Mouse (Mus musculus) kidney, adult 11 months (tissue): ENCODE data around the gene Gm11639.
A peak's percentile ranks its signal among the peaks of the same experiment; 100 is the strongest.
"Not testable (repeated sequence)": the region's sequence is repeated elsewhere in the genome, so short reads cannot be mapped to it uniquely, and the experiment has no call there.

ENCODE experiments used
- DNase-seq: peaks from one replicate; pipeline ENCODE4 v3.0.0; 2022

Gm11639 gene

DNA sequence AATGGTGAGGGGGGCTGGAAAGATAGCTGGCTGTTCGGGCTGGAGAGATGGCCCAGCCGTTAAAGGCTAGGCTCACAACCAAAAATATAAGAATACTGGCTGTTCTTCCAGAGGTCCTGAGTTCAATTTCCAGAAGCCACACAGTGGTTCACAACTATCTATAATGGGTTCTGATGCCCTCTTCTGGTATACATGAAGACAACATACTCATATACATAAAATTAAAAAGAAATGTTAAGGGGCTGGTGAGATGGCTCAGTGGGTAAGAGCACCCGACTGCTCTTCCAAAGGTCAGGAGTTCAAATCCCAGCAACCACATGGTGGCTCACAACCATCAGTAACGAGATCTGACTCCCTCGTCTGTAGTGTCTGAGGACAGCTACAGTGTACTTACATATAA lies 436.3 kb downstream of the Gm11639 start:
- not testable (repeated sequence) for DNase-seq

DNA sequence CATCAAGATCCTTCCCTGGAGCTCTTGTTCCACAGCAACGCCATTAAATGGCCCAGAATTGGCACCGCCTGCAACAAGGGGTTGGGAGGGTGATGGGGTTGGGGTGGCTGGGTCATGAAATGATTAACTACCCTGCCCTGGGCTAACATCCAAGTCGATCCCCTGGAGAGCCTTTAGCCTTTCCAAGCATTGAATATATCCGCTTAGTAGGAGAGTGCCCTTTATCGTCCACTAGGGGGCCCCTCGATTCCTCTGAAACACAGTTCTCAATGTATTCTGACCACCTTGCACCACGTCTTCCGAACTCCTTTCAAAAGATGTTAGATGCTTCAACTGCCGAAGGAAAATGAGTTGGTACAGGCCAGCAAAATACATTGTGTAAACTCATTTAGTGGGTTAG lies 438.5 kb downstream of the Gm11639 start:
- peak; percentile 78 for DNase-seq

DNA sequence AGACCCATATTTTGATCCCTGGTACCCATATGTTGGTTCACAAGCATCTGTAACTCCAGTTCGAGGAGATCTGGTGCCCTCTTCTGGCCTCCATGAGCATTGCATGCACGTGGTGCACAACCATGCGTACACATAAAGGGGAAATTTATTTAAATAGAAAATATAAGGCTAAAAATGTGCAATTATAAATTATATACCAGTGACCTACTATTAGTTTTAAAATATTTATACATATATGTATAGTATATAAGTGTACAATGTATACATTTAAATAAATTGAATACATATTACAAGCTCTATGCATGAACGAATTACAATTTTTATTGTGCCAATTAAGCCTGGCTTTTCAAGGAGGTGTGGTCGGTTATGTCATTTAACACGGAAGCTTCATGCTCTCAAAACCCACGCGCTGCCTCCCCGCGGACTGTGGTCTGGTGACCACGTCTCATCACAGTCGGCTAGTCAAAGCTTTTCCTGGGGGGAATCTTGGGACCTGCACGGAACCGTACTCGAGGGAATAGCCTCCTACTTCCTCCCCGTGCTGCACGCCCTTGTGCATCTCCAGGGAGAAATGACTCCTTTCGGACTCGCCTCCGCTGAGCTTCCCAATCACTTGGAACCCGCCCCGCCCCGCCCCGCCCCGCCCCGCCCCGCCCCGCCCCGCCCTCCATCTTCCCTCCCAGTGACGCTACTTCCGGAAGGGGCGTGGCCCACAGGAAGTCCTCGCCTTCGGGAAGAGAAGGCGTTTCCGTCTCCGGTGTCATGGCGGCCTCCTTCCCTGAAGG lies 440.4 kb downstream of the Gm11639 start, which contains the start of gene Mettl2:
Gene Mettl2, plus strand, starts transcription at position 691 of the 785 bp plus-strand sequence.
- peak; percentile 73 for DNase-seq

DNA sequence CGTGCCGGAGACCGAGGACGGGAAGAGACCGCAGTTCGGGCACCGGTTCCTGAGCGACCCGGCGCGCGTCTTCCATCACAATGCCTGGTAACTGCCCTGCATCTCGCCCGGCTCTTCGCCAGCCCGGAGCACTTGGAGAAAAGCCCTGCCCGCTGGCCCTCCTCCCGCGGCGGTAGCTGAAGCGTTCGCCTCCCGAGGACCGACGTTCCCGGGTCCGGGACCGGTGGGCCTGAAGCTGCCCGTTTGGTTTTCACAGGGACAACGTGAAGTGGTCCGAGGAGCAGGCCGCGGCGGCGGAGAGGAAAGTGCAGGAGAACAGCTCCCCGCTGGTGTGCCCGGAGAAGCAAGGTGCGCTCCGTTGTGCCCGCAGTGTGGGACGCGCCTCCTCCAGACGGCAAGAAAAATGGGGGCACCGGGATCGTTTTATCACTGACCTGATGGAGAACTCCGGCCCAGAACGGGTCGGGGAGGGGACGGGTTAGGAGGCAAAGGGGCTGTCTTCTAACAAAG lies 441.1 kb downstream of the Gm11639 start:
- DNase-seq, result no peak

DNA sequence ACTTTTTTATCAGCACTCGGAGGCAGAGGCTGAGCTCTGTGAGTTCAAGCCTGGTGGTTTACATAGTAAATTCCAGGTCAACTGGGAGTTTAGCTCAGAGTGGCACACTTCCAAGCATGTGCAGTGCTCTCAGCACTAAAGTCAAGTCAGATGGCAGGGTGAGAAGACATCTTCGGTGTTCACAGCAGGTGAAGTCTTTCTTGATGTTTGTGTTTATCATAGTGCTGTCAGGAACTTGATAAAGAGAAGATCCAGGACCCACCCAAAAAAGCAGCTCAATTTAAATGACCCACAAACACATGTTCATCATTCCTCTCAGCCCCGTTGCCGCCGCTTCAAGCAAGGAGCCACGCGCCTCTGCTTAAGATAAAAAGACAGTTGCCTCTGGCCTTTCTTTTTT lies 450.2 kb downstream of the Gm11639 start:
- DNase-seq, result no peak

DNA sequence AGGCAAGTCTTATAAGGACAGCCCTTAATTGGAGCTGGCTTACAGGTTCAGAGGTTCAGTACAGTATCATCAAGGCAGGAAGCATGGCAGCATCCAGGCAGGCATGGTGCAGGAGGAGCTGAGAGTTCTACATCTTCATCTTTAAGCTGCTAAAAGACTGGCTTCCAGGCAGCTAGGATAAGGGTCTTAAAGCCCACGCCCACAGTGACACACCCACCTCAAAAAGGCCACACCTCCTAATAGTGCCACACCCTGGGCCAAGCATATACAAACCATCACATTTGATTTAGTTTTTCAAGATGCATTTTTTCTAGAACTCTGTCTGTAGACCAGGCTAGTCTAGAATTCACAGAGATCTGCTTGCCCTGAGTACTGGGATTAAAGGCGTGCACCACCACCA lies 451.7 kb downstream of the Gm11639 start:
- not testable (repeated sequence) for DNase-seq

DNA sequence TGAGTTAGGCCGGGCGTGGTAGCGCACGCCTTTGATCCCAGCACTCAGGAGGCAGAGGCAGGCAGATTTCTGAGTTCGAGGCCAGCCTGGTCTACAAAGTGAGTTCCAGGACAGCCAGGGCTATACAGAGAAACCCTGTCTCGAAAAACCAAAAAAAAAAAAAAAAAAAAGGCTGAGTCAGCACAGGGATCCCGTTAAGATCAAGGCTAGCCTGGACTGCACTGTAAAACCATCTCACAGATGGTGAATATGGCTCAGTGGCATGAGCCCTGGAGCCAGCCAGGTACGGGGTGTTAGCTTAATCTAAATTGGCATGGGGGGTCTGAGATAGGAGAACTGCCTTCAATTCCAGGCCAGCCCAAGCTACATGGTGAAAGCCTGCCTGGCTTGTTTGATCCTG lies 455.0 kb downstream of the Gm11639 start:
- DNase-seq, result not testable (repeated sequence)

DNA sequence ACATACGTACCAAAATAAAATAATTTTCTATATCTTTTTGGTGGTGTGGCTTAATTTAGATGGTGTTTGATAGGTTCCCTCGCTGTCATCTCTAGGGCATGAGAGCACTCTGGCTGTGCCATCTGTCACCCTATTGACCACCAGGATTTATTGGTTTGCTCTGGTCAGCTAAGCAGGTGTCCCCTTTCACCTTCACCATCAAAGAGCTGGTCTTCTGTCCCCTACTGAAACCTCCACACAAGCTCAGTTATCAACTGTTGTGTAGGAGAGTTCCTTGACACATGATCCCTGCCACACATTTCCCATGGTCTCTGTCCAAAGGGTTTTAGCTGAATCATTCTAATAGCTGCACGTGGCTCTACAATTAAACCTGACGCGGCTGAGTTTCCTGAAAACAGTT lies 455.6 kb downstream of the Gm11639 start:
- no peak for DNase-seq

DNA sequence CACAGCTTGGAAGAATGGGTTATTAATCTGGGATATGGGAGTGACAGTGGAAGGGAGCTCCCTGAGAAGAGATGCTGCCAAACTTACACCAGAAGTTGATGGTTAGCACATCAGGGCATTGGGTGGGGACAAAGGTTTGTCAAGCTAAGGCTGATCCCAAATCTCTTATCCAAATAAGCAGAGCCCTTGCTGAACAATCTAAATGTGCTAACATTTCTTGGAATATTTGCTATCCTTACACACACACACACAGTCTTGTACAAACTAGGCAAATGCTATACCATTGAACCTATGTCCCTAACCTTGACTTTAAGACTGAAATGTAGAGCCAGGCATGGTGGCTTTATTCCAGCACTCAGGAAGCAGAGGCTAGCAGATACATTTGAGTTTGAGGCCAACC lies 458.1 kb downstream of the Gm11639 start:
- DNase-seq, result no peak

DNA sequence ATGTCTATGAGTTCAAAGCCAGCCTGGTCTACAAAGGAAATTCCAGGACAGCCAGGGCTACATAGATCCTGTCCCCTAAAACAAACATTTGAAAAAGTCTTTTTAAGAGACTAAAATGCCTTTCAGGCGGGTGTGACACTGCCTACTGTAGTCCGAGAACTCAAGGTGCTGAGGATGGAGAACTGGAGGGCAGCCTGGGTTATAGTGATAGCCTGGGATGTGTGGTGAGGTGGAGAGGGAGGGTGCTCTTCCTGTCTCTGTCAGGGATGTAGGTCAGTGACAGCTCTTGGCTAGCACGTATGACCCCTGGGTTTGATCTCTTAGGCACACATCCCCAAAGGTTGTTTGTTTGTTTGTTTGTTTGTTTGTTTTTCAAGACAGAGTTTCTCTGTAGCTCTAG lies 458.6 kb downstream of the Gm11639 start:
- no peak for DNase-seq

DNA sequence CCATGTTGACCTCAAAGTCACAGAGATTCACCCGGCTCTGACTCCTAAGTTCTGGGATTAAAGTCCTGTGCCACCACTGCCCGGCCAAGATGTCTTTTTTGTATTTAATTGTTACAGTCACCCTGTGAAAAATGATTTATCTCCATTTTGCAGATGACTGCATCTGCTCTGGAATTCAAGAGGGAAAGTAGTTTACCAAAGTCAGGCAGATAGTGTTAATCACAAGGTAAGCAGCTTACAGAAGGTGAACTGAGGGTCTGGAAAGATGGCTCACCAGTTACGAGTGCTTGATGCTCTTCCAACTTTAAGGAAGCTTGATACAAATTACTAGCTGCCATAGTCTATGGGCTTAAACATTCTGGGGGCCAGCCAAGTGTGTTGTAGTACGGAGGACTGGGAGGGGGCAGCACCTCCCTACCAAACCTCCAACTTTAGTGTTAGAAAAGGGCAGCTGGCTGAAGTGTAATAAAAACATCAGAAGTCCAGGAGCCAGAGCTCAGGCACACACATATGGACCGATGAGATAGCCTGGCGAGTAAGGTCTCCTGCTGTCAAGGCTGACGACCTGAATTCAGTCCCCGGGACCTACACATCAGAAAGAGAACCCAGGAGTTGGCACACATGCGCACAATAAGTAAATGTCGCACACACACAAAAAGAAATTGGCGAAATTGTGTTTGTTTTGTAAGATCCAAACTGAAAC lies 459.2 kb downstream of the Gm11639 start:
- DNase-seq, result no peak

DNA sequence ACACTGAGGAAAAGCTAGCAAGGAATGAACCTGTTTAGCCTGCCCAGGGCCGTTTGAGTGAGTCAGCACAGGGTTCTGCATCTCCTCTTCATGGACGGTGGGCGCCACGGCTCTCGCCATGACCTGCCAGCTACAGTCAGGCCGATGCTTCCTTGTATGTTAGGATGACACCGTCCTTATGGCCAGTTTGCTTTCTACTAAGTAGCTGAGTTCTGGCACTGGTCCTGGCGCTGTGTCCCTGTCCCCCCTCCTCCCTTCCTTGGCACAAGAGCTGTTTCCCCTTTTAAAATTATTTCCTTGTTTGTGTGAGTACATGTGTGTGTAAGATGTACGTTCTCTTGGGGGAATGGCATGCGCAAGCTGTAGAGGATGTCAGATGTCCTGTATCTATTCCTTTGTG lies 459.7 kb downstream of the Gm11639 start:
- no peak for DNase-seq

DNA sequence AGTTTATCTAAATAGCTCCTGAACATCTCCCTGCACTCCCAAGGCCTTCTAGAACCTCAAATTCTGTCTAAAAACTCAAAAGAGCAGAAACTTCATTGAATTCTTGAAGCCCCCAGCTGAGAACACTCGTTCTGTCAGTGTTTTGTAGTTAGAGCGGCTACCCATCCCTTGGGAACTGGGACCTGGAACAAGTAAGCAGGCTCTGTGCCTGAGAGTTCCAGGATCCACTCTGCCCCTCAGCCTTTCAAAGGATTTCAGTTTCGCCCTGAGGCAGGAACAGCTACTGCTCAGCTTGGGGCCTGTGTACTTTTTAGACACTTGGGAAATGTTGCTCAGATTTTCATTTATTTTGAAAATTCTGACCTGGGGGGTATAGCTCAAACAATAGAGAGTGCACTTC lies 461.1 kb downstream of the Gm11639 start, which contains the start of gene Gm10842:
Gene Gm10842, plus strand, starts transcription at position 301 of the 400 bp plus-strand sequence.
- no peak for DNase-seq

DNA sequence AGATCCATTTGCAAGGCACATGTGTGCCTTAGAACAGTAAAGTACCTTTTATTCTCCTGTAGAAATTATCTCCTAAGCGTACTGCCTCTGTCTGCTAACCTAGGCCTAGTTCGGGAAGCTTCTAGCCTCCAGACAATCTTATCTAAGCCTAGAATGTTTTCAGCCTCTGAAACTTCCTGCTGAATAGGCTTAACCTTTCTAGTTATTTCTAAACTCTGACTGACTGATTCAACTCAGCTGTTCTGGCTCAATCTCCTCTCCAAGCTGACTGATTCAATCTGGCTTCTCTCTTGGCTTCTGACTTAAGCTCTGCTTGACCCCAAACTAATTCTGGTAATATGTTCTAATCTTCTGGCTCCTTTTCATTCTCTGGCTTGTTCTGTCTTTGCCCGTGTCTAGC lies 463.8 kb downstream of the Gm11639 start:
- no peak for DNase-seq

DNA sequence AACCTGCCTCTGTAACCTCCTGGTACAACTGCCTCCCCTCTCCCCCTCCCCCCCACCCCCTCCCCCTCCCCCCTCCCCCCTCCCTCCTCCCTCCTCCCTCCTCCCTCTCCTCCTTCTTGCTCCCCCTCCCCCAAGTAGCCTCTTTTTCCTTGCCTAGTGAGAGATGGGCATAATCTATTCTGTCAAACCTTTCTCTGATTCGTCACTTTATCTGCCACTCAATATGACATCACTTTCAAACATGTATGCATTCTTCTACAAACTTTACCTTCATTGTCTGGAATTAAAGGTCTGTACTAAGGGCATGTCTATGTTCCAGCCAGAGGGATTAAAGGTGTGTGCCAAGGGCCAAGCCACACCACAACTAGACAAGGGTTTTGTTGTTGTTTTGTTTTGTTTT lies 464.3 kb downstream of the Gm11639 start:
- DNase-seq, result no peak

DNA sequence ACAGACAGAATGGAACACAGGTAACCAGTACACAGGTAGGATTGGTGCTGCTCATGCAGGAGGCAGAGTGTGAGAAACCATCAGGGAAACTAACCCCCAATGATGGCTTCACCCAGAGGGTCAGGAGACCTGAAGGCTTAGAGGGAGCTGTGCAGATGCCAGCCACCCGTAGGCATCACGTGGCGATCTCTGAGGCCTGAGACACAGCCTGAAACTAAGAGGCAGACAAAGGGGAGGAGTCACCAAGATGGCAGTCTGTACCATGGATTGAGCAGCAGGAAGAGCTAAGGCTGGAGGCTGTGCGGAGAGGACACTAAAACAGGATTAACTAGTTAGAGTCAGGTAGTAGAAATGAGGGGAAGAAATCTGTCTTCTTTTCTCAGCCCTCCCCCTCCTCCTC lies 465.2 kb downstream of the Gm11639 start:
- DNase-seq, result no peak

DNA sequence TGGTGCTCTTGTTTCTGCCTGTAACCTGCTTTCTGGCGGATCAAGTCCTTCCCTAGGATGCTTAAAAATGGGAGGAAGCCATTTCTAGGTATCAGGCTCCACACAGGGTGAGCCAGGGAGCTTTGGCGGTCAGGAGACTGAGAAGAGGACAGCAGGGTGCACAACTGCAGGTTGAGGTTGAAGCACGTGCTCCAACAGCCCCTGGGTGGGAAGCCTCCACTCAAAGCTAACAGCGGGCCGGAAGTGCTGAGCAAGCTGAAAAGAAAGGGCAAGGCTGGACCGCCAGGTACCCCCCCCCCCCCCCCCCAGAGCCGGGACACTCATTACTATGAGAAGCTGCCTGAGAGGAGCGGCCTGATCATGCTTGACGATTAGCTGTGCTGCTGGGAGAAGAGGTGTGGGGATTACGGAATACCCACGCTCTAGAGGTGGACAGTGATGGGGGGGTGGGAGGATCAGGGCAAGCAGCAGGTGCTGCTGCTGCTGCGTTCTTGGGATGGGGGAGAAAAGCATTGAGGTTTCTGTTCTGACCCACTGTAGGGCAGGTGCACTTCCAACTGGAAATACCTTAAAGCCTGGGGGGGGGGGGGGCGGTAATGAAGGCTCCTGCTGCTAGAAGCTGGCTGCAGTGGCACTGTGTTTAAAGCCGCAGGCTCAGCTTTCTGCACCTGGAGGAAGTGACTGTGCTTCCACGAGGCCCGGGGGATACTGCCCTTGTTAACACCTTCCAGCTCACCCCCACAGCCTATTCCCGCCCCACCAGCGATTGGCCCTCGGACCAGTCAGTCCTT lies 465.9 kb downstream of the Gm11639 start:
- no peak for DNase-seq

DNA sequence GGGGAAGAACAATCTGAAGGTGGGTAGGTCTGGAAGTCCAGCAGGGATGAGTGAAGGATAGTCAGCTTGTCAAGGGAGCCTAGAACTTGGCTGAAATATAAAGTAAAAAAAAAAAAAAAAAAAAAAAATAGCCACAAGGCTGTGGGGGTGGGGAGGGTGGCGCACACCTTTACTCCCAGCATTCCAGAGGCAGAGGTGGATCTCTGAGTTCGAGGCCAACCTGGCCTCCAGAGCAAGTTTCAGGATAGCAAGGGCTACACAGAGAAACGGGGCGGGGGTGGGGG lies 466.5 kb downstream of the Gm11639 start:
- no peak for DNase-seq

DNA sequence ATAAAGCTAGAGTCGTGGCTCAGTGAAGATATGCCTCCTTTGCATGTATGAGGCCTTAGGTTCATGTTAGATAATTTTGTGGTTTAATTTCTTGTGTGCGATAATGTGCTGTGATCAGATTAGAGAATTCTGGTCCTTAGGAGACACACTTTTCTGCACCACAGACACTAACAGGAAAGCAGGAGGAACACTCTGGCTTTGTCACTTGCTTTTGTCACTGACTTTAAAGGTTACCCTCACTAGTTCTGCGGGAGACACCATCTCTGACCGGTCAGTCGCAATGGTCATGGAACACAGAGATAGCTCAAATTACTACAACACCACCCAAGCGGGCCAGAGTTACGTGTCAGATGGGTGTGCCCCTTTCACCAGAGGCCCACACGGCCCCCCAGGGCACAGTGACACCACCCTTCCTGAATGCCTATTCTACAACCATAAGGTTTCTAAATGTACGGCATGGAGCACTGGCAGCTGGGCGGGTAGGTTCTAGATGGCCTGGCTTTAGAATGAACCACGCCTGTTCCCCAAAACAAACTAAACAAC lies 466.9 kb downstream of the Gm11639 start:
- no peak for DNase-seq

DNA sequence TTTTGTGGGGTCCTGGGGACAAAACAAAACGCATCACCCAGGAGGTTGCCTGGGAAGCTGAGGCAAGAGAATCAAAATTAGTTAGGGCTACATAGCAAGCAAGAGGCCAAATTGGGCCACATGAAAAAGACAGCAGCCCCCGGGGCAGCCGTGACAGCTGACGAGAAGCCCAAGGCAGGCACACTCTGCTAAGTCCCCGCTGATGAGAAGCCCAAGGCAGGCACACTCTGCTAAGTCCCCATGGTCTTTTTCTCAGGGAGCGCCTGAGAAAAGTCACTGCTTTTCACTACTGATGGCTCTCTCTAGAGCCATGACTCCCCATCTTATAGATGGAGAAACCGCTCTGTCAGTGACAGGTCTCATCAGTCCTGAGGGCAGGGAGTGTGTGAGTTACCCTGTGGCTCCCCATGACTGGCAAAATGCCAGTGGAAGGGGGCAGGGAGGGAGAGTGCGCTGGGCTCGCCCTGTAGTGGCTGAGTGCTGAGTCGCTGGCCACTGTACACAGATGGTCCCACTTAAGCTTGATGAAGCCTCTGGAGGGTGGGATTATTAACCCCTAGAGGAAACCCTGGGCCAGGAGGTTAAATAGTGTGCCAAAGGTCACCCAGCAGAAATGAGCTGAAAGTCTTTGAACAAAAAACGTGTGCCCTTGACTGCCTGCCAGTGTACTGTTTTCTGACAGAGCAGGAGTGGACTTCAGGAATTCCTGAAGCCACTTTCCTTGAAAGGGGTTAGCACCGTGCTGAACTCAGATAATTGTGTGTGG lies 467.7 kb downstream of the Gm11639 start:
- peak; percentile 58 for DNase-seq

DNA sequence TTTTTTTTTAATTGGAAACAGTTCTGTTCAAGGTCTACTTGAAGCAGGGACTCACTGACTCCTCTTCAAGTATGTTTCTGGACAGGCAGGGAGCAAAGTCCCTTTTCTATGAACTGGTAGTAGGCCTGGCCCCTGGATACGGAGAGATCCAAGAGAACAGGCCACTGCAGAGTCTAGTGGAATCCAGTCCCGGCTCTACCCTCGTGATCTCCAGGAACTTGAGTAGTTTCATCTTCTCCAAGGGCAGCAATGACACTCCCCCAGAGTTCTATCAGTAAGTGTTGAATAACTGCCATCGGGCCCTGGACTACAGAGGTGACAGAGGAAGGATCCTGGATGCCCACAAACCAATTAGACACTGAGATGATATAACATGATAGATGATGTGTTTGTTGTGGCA lies 470.4 kb downstream of the Gm11639 start:
- DNase-seq, result peak; percentile 79

DNA sequence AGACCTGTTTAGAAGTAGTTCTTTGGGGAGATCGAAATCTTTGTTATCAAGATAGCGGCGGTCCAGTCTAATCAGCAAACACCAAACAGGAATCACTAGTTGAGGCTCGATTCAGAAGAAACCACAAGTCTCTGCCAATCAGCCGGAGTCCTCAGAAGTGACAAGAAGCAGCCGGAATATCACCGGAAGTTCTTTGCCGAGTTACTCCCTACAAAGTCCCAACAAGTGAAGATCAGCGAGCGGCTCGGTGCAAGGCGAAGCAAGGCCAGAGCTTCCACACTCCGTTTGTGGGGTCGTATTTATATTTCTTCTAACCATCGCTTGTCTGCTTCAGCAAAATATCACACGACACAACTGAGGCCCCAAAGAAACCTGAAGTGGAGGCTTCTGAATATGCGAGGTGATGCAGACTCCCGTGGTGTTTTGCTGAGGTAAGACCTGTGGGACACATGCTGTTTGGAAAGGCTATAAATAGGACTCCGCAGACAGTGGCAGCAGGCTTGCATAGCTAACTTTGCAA lies 471.3 kb downstream of the Gm11639 start:
- DNase-seq, result no peak
